Mouse (Mus musculus) cerebellum, adult 11 months (tissue): ENCODE data around the gene Ushbp1.
"Not testable (repeated sequence)": the region's sequence is repeated elsewhere in the genome, so short reads cannot be mapped to it uniquely, and the experiment has no call there.

ENCODE experiments used
- DNase-seq: peaks from one replicate; pipeline ENCODE4 v3.0.0; 2022

Ushbp1 gene

GRCm38 (mm10) chr8:71368366-71368765 lies 27.2 kb downstream of the Ushbp1 start:
- no peak for DNase-seq

DNA sequence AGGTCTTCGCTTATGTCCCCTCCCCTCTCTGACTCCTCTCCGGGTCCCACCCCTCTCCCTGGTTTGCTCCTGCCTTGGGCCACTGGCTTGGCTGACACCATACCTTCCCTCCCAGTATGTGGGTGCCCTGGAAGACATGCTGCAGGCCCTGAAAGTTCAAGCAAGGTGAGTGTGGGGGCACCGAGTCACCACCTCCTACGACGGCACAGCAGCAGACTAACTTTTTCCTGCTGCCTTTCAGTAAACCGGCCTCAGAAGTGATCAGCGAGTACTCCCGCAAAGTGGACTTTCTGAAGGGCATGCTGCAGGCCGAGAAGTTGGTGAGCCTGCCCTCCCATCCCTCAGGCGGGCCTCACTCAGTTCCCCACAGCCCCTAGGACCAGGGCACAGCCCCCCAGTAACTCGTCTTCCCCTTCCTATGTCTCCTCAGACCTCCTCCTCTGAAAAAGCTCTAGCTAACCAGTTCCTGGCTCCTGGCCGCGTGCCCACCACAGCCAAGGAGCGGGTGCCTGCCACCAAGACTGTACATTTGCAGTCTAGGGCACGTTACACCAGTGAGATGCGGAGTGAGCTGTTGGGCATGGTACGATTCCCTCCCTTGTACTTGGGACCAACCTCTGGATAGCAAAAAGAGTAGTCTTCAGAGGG lies 27.9 kb downstream of the Ushbp1 start:
- peak; percentile 50 for DNase-seq

GRCm38 (mm10) chr8:71366771-71367528 lies 28.7 kb downstream of the Ushbp1 start, which contains the start of gene Use1:
Gene Use1, plus strand, starts transcription at chr8:71366848.
- DNase-seq: peak; percentile 89

DNA sequence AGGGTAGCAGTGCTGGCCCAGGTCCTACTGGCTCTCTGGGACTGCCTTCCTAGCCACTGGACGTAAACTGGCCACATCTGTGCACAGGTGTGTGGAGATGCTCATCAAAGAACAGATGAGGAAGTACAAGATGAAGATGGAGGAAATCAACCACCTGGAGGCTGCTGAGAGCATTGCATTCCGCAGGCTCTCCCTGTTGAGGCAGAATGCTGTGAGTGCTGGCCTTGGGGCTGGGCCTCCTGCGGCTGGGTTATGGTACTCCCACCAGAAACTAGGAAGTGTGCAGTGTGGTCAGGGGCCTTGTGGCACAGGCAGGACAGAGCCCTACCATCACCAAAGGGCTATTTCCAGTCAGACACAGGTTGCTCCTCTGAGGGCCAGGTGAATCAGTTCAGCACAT lies 37.6 kb downstream of the Ushbp1 start:
- no peak for DNase-seq

DNA sequence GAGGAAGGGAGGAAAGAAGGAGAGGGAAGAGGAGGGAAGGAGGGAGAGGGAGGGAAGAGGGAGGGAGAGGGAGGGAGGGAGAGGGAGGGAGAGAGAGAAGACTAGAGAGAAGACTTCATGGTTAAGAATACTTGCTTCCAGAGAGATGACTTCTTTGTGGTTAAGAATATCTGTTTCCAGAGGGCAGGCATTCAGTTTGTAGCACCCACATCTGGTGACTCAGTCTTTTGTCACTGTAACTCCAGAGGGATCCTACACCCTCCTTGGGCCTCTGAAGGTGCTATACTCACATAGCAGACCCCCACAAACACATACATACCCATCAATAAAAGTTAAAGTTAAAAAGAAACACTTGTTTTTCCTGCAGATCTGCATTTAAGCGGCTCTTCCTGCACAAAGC lies 44.1 kb downstream of the Ushbp1 start:
- DNase-seq: no peak

GRCm38 (mm10) chr8:71351117-71351516 lies 44.5 kb downstream of the Ushbp1 start:
- DNase-seq: no peak

GRCm38 (mm10) chr8:71346581-71346980 lies 49.0 kb downstream of the Ushbp1 start:
- DNase-seq: no peak

DNA sequence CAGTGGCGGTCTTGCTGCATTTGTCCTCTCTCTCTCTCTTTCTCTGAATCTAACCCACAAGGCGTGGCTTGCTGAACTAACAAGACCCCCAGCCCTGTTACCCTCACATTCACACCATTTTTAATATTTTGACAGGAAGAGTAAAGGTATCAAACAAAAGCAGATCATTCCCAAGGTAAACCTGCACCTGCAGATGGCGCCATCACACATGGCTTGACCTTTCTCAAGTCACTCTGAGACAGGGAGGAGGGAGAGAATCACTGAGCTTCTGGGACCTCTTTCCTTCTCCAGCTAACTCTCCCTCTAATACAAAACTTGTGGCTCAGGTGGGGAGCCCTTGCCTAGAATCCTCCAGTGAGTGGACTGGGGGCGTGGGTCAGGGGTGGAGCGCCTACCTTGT lies 55.0 kb downstream of the Ushbp1 start:
- DNase-seq: peak; percentile 20

DNA sequence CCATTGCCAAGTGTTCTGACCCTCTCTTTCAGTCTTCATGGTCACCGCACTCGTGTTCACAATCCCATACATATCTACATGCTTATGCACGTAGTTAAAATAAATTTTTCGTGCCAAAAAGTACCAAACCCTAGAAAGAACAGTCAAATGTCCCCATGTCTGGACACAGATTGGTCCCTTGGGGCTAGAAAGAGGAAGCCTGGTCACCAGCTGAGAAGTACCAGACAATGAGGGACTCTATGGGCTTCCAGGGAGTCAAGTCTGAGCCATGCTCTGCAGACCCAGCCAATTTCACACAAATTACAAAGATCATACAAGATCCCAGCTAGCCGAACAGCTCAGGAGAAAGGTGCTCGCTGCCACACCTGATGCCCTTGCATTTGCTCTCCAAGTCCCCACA lies 57.8 kb downstream of the Ushbp1 start:
- DNase-seq: not testable (repeated sequence)
